Mouse (Mus musculus): ENCODE results near the gene Antxr1.

Gene Antxr1

DNA sequence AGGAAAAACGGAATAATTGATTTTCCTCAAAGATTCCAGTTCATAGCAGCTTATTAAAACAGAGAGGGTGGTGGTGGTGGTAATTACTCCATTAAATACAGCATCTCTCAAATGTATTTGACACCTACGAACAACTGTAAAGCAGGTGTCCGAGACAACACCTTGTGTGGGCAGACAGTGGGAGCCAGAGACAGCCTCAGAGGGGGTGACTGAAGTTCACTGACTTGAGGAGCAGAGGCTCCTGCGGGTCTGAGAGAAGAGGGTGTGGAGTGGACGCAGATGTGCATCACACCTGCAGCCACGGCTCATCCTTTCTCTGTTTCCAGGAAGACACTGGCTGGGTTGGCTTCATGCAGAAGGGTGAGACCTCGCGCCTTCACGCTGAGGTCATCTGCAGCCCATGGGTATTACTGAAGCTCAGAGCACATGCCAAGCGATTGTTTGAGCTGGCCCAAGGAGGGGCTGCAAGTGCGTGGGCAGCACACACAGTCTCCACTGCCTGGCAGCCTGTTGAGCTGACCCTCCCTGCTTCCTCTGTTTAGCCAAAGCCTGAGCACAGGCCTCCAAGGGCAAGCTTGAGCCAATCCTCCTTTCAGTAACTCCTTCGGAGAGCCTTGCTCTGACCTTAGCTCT lies 168.8 kb downstream of the Antxr1 start:
- in situ Hi-C loops (cut with MboI; ENCODE audit: low pct_unique_long_range_greater_than_20kb in 1 of 2, low sequenced_read_pairs in 2 of 2, unreplicated experiment in 1 of 2) = no loop called here

DNA sequence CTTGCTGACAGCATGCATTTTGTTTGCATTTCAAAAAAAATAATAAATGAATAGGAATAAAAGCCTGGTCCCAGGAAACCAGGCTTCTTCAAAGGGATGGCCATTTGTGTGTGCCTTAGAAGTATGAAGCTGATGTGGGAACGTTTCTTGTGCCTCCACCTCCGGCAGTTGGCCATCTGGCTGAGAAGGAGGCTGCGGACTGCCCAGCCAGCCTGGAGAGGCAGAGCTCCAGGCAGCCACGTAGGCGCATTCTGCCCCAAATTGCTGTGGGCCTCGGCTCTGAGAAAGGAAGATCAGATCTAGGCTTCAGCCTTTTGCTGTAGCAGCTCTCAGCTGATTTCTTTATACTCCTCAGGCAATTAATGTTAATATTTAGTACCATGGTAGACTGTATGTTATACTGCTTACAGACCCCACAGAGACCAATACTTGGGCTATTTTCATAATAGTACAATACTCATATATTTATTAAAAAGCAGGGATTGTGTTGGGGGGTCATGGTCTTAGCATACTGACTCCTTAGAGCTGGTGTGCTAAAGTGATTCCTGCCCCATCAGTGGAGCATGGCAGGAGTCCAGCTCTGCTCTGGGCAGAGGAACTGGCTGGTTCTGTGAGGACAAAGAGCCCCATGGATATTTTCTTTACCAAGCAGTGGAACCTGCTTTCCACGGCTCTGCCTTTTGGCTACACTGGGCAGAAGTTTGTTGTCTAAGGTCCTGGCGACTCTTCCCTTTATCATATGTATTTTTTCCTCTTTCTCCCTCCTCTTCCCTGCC lies 169.9 kb downstream of the Antxr1 start:
- in situ Hi-C loops (cut with MboI; ENCODE audit: low pct_unique_long_range_greater_than_20kb in 1 of 2, low sequenced_read_pairs in 2 of 2, unreplicated experiment in 1 of 2) = no loop called here

DNA sequence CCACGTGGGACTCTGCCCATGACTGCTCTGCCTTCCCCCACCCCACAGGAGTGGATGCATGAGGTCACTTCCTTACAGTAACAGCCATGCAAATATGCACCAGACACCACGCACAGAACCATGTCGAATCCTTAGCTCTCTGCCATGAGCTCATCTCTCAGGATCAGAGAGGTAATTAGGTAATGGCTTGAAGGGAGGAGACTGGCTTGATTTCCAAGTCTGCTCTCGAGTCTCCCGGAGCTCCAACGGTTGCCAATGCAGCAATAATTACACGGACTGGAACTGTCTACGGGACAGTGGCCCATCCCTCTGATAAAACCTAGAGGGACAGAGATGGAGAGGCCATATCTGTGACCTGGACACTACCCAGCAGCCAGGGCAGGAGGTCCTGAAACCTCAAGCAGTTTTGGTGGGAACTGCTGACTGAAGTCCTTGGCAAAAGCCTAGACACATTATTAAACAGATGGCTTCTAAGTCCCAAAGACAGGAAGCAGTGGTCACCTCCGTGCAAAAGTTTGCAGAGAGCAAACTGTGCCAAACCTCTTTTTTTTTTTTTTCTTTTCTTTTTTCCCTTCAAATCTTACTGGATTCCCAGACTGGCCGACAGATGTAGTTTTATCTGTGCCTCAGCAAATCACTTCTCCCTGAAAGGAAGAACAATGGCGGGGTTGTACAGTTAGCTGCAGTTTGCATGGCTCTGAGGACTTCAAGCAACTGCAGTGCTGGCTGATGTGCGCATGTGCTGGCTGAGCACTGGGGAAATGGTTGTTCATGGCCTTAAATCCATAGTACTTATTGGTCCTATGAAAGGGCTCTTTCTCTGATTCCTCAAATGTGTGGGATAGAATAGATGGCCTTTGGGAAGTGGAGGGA lies 174.0 kb downstream of the Antxr1 start:
- in situ Hi-C loops (cut with MboI; ENCODE audit: low pct_unique_long_range_greater_than_20kb in 1 of 2, low sequenced_read_pairs in 2 of 2, unreplicated experiment in 1 of 2) = no loop called here

DNA sequence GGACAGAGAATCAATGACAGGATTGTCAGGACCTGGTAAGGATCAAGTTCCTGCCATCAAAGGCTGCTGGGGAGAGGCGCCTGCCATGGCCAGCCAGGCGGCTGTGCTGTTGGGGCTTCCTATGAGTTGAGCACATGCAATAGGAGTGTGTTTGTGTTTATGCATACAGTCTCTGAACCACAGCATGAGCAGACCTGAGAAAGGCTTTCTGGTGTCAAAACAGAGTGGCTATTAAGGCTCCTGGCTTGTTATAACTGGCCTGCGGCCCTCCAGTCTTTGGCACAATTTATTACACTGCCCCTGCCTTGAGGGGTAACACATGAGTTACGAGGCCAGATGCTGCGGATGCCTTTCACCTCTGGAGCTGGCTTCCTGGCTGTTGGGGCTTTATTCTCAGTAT lies 175.4 kb downstream of the Antxr1 start:
- in situ Hi-C loops (cut with MboI; ENCODE audit: low pct_unique_long_range_greater_than_20kb in 1 of 2, low sequenced_read_pairs in 2 of 2, unreplicated experiment in 1 of 2) = no loop called here

DNA sequence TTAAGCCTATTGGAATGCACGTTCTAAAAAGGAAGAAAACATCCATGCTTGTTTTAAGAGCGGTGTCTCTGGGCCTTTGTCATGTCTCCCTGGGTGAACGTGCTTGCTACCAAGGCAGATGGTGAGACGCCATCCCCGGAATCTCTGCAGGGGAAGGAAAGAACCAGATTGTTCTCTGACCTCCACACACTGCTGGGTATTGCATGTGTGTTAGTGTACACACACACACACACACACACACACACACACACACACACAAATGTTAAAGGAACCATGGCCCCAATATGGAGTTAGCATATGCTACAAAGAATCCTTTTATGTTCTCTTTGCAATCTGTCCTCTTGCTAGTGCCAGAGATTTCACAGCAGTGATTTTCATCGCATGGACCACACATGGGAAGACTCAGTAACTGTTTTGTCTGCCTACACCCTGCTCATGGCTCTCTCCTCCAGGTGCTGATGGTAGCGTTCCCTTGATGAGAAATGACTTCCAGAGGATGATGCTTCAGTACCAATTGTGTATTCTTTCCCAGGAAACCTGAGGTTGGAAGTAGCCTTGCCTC lies 177.5 kb downstream of the Antxr1 start:
- in situ Hi-C loops (cut with MboI; ENCODE audit: low pct_unique_long_range_greater_than_20kb in 1 of 2, low sequenced_read_pairs in 2 of 2, unreplicated experiment in 1 of 2) = no loop called here

DNA sequence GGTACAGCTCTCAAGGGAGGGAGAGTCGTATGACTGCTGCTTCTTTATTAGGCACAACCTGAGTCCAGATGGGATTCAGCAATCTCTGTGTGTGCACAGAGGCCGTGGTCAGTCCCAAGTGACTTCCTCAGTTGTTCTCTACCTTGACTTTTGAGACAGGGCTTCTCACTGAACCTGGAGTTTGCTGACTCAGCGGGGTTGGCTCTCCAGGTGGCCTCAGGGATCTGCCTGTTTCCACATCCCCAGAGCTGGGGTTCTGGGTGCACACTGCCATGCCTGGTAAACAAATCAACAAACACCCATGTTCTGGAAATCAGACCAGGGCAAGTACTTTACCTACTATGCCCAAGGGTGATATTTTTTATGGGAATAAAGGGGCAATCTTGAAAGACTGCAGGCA lies 181.8 kb downstream of the Antxr1 start:
- in situ Hi-C loops (cut with MboI; ENCODE audit: low pct_unique_long_range_greater_than_20kb in 1 of 2, low sequenced_read_pairs in 2 of 2, unreplicated experiment in 1 of 2) = no loop called here

DNA sequence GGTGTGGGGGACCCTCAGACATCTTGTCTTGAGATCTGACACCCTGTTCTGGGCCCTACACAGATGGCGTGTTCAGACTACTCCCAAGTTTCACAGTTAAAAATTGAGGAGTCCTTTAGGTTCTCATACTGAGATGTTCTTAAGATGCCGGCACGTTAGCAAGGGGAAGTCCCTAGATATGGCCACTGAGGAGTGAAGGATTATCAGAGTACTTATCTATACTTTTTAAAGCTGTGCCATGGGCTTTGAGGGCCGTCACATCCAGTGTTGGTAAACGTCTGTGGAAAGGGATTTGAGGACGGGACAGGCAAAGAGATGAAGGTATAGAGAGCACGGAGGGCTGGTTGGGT lies 182.4 kb downstream of the Antxr1 start:
- in situ Hi-C loops (cut with MboI; ENCODE audit: low pct_unique_long_range_greater_than_20kb in 1 of 2, low sequenced_read_pairs in 2 of 2, unreplicated experiment in 1 of 2) = no loop called here

DNA sequence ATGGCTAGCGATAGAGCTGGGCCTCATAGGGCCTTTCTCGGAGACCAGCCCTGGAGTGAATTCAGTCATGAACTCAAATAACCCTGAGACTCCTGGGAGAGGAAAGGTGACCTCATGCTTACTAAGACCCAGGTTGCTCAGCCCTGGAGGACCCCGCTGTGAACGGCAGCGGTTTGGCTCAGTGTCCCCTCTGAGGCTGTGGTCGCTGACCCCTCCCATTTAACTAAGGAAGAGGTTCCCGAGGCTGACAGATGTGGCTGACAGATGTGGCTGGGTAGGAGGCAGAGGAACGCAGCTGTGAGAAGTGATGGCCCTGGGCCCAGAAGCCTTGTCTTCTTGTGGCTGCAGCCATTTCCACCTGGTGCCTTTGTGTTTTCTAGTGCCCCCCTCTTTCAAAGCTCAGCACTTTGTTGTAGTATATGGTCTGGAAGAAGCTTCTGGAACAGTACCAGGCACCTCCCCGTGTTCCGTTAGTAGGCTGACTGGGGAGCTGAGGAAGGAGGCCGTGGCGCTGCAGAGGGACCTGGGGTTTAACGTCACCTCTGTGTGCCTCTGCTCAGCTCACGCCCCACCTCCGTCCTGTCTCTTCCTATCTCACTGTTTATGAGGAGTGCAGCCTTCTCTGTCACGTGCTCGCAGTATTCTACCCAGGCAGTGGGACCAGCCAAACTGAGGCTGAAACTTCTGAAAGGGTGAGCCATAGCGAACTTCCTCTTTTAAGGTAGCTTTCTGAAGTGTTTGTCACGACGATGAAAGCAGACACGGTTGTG lies 183.0 kb downstream of the Antxr1 start:
- in situ Hi-C loops (cut with MboI; ENCODE audit: low pct_unique_long_range_greater_than_20kb in 1 of 2, low sequenced_read_pairs in 2 of 2, unreplicated experiment in 1 of 2) = no loop called here

DNA sequence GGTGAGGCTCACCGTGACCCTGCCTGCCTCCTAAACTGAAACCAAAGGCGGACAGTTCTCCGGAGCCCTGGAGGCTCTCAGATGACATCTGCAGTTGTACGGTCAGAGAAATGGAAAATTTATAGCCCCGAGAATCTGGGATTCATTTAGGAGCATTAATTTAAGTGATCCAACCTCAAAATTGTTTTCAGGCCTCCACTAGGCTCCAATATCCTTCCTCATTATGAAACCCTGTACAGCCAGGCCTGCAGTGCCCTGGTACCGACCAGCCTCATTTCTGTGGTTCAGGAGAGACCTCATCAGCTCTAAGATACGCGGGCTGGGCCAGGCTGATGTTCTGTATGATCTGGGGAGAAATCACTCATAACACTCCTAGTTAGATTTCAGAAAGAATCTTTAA lies 184.2 kb downstream of the Antxr1 start:
- in situ Hi-C loops (cut with MboI; ENCODE audit: low pct_unique_long_range_greater_than_20kb in 1 of 2, low sequenced_read_pairs in 2 of 2, unreplicated experiment in 1 of 2) = no loop called here

DNA sequence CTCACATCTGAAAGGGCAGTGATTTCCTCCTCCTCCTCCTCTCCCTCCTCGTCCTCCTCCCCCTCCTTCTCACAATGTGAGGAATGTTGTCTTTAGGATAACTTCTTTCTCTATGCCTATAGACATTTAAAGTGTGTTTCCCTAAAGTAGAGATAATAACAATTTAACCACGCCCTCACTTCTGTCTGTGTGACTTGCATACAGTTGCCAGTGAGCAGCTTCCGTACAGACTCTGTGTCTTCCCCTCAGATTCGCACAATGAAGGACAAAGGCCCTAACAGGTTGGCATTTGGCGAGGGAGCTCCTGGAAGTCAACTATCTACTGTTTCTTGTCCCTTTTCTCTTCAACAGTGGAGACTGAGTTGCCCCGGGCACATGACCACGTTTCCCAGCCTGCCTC lies 185.2 kb downstream of the Antxr1 start:
- in situ Hi-C loops (cut with MboI; ENCODE audit: low pct_unique_long_range_greater_than_20kb in 1 of 2, low sequenced_read_pairs in 2 of 2, unreplicated experiment in 1 of 2) = no loop called here

DNA sequence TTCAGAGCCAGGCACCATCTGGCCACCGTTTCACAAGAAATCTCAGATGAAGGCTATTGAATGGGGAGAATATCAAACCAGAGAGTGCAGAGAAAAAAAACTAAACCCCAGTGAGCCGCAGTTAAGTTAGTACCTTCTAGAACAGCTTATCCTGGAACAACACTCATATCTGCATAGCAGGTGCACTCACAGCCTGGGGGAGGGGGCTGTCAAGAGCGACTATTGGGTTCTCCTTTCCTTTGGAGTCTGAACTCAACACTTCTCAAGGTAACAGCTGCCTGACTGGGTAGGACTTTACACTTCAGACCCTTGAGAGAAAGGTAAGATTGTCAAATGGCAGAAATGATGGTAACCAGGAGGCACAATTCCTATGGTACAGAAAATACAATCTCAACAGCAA lies 187.7 kb downstream of the Antxr1 start:
- in situ Hi-C loops (cut with MboI; ENCODE audit: low pct_unique_long_range_greater_than_20kb in 1 of 2, low sequenced_read_pairs in 2 of 2, unreplicated experiment in 1 of 2) = no loop called here

DNA sequence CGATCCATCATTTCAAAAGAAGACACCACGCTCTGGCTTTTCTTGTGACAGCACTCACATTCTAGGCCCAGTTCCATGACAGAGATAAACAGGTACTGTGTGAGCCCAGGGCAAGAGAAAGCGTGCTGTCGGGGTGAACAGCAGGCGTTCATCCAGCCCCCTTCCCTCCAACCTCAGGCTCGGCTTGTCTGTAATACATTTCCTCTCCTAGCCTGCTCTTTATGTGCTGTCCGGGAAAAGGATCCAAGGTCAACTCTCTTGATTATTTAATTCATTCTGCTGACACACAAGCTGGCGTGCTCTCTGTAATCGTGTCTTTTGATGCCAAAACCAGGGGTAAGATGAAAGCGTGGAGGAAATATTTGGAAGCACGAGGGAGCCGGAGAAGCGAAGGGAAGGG lies 192.0 kb downstream of the Antxr1 start:
- in situ Hi-C loops (cut with MboI; ENCODE audit: low pct_unique_long_range_greater_than_20kb in 1 of 2, low sequenced_read_pairs in 2 of 2, unreplicated experiment in 1 of 2) = no loop called here

DNA sequence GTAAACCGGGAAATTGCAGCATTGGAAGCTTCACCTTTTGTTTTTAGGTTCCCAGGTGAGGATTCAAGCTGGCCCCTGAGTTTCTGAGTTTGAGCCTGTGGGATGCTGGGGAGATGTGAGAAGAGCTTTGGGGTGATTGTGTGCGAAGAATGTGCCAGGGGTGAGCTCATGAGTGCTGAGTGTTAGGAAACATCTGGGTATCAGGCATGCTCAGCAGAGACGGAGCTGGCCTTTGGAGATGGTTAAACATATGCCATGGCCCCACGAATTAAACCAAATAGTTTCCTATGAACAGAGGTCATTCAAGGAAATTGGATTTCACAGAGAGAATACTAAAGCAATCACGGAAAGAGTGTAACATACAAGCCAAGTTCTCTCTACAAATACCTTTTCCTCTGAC lies 193.4 kb downstream of the Antxr1 start:
- in situ Hi-C loops (cut with MboI; ENCODE audit: low pct_unique_long_range_greater_than_20kb in 1 of 2, low sequenced_read_pairs in 2 of 2, unreplicated experiment in 1 of 2) = no loop called here

DNA sequence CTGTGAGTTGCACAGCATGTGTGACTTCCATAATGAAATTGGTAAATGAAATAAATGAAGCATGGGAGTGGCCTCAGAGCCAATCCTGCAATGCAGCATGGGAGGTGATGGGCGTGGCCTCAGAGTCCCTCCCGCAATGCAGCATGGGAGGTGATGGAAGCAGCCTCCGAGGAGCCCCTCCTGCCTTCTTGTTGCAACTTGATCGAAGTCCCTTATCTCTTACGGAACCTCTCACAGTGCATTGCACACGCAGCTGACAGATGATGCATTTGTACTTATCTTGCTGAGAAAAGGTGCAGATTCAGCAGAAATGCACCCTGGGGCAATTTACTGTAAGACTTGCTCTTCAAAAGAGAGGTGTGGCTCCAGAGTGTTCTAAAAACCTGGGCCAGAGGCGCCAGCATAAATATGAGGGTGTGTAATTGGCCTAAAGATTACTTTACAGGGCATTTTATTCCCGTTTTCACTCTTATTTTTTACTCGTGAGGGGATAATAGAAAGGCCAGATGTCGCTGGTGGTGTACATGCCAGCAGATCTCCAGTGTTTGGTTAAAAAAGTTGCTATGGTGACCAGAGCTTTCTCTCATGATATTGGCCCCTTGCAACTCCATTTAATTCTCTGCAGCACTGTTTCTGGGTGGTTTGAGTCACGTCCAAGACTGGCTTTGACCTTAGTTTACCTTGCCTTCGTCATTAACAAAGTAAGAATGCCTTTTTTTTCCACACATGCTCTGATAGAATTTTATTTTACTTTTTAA lies 195.6 kb downstream of the Antxr1 start:
- in situ Hi-C loops (cut with MboI; ENCODE audit: low pct_unique_long_range_greater_than_20kb in 1 of 2, low sequenced_read_pairs in 2 of 2, unreplicated experiment in 1 of 2) = no loop called here

DNA sequence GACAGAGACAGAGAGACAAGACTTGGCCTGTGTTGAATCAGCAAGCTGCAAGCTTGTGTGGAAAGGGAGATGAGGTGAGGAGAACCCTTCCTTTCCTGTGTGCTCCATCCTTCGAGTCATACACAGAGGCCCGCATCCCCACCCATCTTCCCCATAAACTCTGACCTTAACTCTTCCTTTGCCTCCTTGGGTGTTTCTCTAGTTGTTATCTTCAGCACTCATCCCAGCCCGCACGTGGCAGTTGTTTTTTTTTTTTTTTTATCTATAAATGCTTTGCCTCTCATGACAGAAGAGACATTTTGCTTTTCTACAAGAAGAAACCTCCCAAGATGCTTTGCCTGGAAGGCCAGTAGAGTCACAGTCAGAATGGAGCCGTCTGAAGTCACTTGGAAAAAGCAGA lies 197.1 kb downstream of the Antxr1 start:
- in situ Hi-C loops (cut with MboI; ENCODE audit: low pct_unique_long_range_greater_than_20kb in 1 of 2, low sequenced_read_pairs in 2 of 2, unreplicated experiment in 1 of 2) = no loop called here

DNA sequence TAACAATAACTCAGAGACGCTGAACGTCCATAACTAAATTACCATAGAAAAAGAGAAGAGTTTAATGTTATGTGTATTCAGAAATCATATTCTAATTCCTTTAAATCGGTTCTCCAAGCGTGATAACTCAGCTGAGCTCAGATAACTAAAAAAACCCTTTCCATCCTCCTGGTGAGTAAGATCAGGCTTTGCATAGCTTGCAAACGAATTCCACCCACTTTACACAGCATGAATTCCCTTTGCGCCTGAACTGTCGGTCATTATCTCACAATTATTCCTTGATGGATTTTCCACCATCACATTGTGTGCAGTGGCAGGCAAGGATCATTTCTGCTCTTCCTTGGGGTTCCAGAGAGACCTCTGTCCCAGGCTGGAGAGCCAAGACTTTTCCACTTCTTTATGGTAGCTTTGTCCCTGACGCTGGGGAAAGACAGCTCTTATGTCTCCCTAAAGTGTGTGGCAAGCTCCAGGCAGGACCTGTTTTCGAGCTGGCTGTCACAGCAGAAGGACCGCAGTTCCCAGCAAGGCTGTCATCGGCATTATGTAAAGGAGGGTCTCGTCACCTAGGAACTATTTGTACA lies 201.6 kb downstream of the Antxr1 start:
- in situ Hi-C loops (cut with MboI; ENCODE audit: low pct_unique_long_range_greater_than_20kb in 1 of 2, low sequenced_read_pairs in 2 of 2, unreplicated experiment in 1 of 2) = no loop called here

DNA sequence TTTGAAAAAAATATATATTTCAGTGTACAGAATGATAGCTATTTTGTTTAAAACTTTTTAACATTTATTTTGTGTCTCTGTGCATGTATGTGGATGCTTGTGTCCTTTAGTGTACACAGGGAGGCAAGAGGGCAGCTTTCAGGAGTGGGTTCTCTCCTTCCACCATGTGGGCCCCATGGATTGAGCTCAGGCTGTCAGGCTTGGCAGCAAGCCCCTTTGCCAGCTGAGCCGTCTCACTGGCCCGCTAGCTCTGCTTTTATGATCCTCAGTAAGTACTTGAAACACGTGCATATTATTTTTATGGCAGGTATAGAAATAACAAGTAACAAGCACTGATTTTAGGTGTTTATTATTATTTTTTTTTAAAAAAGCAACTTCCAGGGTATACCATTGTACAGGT lies 202.1 kb downstream of the Antxr1 start:
- in situ Hi-C loops (cut with MboI; ENCODE audit: low pct_unique_long_range_greater_than_20kb in 1 of 2, low sequenced_read_pairs in 2 of 2, unreplicated experiment in 1 of 2) = no loop called here

DNA sequence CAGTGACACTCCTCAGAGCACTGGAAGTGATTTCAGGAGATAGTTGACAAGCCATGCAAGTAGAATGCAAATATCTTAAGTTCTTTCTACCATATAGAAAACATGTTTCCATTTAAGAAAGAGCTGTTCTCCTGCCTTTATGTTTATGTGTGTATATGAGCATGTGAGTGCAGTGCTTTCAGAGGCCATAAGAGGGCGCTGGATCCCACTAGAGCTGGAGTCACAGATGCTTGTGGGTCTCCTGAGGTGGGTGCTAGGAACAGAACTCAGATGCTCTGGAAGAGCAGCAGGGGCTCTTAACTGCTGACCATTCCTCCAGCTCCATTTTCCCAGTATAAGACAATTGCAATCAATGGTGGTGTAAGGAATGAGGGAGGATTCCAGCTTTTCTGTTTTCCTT lies 204.5 kb downstream of the Antxr1 start:
- in situ Hi-C loops (cut with MboI; ENCODE audit: low pct_unique_long_range_greater_than_20kb in 1 of 2, low sequenced_read_pairs in 2 of 2, unreplicated experiment in 1 of 2) = no loop called here

All from mouse embryonic stem cell (cell line).